Mouse (Mus musculus) spleen, adult 2 months (tissue): ENCODE measurements around the gene Dvl2.

Source experiments
- CTCF ChIP-seq: fragments of 200-500 bp; IDR thresholded peaks from 2 replicates; pipeline ENCODE4 v1.5.1; 2011; ENCODE audit warnings: mild to moderate bottlenecking, inconsistent platforms; ENCODE audit not compliant: insufficient read depth, insufficient read length, insufficient replicate concordance; ENCODE audit errors: extremely low read depth
- POLR2A ChIP-seq: fragments of 200-500 bp; IDR thresholded peaks from 2 replicates; pipeline ENCODE4 v1.6.1; 2011; ENCODE audit warnings: low read depth, low read length, inconsistent platforms

GRCm38 (mm10) chr11:70018131-70018990 is 18.0 kb downstream of the Dvl2 start:
- TF ChIP-seq POLR2A (no peak), CTCF (no peak)
